Mouse (Mus musculus) cerebellum, adult (tissue): ENCODE results near the gene Zfp526.
"Not testable (repeated sequence)": the region's sequence is repeated elsewhere in the genome, so short reads cannot be mapped to it uniquely, and the experiment has no call there.

ENCODE experiments used
- ATAC-seq: cut with Nextera tagmentation; 2 replicates; pipeline ENCODE4 v1.9.2; 2017; ENCODE audit warnings: mild to moderate bottlenecking, moderate library complexity, mixed read lengths; ENCODE audit not compliant: insufficient number of reproducible peaks, low FRiP score, low TSS enrichment

Zfp526 gene

GRCm38 (mm10) chr7:25263968-25264870 lies 43.0 kb downstream of the Zfp526 start:
- ATAC-seq = no peak

- ATAC-seq = not testable (repeated sequence)
Measured at GRCm38 (mm10) chr7:25265743-25266142, 44.5 kb downstream of the Zfp526 start.

DNA sequence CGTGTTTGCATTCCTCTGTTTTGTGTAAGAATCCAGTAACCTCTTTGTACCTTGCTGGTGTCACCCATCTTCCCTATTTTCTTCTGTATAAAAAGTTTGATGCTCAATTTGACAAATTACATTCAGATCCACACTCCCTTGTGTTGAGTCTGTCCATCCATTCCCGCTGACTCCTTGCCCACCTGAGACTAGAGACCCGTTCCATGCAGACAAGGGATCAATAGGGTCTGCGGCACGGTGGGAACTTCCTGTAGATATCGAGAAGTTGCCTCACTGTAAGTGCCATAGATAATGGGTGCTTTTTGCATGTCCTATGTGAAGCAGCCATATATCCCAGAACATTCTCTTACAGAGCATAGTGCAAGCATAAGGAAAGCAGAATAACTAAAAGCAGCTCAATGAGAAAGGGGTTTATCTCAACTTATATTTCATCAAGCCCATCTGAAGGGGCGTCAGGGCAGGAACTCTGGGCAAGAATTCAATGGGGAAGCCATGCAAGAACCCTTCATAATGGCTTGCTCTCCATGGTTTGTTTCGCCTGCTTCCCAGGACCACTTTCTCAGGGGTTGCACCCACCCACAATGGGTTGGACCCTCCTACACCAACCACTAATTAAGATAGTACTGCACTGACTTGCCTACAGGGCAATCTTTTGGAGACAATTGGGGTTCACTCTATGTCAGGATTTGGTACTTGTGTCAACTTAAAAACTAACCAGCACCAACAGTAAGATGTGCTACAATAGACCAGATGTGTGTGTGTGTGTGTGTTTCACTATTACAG lies 45.1 kb downstream of the Zfp526 start:
- no peak for ATAC-seq

DNA sequence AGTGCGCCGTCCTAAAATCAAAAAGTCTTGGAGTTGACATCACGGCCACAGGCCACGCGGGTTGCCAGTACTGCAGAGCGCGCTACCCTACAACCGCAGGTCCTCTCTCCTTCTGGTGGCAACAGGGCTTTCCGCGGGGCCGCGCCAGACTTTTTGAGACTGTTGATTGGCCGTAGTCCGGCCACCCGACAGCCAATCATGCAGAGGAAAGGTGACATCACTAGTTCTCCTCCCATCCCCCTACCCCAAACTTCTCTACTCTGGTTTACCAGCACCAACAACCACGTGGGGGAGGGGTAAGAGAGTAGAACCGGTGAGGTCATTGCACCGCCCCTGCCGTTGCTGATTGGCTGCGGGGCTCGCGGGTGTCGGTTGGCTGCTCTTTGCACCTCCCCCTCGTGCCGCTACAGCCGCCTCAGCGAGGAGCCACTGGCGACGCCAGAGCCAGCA lies 46.1 kb downstream of the Zfp526 start, which contains the start of gene Cic:
Cic (plus strand) TSS at position 404 of the 450 bp plus-strand sequence.
- peak; percentile 74 for ATAC-seq

DNA sequence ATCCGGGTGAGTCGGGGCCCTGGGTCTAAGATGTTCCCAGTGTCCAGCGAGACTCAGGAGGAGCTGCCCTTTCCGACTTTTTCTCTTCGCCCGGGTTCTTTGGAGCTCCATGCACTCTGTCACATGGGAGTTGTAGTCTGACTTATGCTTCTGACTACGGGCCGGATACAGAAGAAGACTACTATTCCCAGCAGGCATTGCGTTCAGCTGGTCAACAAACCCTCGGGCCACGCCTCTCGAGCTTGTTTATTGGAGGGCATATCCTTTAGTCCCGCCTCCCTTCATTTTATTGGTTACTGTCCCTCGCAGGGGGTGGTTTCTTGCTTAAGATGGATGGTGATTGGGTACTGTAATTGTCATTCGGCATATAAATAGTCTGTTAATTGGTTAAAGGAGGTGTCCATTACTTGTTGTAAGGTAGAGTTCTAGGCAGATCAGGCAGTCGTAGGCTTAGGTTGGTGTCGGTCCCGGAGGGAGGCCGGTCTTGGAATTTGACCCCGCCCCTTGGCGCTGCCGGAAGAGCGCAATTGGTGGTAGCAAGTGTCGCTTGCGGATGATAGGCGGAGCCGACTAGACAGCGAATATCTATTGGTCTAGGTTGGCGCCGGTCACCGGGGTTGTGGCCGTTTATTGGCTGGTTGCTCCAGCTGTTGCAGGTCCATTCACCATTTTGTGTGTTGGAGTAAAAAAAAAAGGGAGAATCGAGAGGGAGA lies 46.7 kb downstream of the Zfp526 start:
- peak; percentile 94 for ATAC-seq

GRCm38 (mm10) chr7:25268588-25268987 lies 47.4 kb downstream of the Zfp526 start:
- no peak for ATAC-seq

GRCm38 (mm10) chr7:25269029-25269428 lies 47.8 kb downstream of the Zfp526 start:
- ATAC-seq = no peak

GRCm38 (mm10) chr7:25269545-25270271 lies 48.5 kb downstream of the Zfp526 start:
- ATAC-seq = no peak

- no peak for ATAC-seq
Measured at GRCm38 (mm10) chr7:25270652-25271633, 49.7 kb downstream of the Zfp526 start.

DNA sequence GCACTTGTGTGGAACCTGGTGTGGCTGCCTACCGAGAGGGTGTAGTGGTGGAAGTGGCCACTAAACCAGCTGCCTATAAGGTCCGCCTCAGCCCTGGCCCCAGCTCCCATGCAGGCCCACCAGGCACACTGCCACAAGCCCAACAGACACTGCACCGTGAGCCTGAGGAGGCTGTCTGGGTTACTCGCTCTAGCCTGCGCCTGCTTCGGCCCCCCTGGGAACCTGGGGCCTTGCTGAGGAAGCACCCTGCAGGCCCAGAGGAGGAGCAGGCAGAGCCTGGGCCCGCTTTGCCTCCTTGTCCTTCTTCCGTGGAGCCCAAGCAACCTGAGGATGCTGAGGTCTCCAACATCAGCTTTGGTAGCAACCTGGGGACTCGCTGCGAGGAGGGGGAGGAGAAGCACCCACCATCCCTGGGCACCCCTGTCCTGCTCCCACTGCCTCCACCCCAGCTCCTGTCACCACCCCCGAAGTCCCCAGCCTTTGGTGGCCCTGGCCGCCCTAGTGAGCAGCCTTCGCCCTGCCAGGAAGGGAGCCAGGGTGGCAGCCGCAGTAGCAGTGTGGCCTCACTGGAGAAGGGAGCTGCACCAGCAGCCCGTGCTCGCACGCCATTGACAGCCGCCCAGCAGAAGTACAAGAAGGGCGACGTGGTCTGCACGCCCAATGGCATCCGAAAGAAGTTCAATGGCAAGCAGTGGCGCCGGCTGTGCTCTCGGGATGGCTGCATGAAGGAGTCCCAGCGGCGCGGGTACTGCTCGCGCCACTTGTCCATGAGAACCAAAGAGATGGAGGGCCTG lies 50.6 kb downstream of the Zfp526 start:
- no peak for ATAC-seq

- ATAC-seq = no peak
Measured at GRCm38 (mm10) chr7:25272445-25273258, 51.4 kb downstream of the Zfp526 start.

DNA sequence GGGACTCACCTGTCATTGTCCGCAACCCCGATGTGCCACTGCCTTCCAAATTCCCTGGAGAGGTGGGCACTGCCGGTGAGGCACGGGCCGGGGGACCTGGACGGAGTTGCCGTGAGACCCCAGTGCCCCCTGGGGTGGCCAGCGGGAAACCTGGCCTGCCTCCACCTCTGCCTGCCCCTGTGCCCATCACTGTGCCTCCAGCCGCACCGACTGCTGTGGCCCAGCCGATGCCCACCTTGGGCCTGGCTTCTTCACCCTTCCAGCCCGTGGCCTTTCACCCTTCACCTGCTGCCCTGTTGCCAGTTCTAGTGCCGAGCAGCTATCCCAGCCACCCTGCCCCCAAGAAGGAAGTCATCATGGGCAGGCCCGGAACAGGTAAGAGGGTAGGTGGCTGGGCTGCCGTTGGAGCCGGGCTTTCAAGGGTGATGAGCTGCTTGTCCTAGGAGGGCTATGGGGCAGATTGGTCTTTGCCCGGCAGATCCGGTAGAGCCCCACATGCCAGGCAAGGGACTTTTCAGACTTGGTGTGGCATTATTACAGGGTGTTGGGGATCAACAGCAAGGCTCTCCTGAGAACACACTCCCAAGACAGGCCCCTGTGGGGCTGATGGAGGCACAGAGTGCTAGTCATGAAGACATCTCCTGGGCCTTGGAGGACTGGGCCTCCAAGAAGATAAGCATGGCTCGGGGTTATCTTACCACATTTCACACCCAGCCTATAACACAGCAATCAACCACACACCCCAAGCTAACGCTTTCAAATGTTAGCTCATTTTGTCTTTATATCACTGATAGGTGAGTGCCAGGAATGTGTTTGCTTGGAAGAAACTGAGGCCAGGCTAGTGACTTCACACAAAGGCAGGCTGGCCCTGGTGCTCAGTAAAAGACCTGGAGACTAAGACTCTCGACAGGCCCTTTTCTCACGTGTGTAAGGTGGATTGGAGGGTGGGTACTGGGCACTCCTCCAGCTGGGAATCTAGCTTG lies 52.3 kb downstream of the Zfp526 start:
- ATAC-seq = no peak

GRCm38 (mm10) chr7:25274571-25274970 lies 53.3 kb downstream of the Zfp526 start:
- no peak for ATAC-seq

GRCm38 (mm10) chr7:25274996-25275395 lies 53.8 kb downstream of the Zfp526 start:
- no peak for ATAC-seq

GRCm38 (mm10) chr7:25275555-25276298 lies 54.5 kb downstream of the Zfp526 start:
- ATAC-seq = no peak
